Mouse (Mus musculus): ENCODE measurements around the gene Spsb3. TPM values are rescaled to one million over a fixed set of nuclear protein-coding genes. Genes with fewer than 3 reads are reported as not detected.

The Spsb3 gene
- total RNA-seq, 1 experiment from 2014 or later, result 30.9 TPM

DNA sequence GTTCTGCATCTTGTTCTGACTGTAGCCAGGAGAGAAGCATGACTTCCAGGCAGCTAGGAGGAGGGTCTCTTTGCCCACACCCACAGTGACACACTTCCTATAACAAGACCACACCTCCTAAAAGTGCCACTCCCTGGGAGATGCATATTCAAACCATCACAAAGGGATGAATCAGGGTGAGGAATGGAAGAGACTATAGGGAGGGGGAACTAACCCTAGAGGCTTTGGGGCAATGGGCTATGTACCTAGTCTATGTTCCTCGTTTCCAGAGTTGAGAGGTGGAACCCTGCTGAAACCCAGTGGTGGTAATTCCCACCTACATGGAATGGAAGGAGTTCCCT lies 12.1 kb upstream of the Spsb3 start:
- no peak for DNase-seq

DNA sequence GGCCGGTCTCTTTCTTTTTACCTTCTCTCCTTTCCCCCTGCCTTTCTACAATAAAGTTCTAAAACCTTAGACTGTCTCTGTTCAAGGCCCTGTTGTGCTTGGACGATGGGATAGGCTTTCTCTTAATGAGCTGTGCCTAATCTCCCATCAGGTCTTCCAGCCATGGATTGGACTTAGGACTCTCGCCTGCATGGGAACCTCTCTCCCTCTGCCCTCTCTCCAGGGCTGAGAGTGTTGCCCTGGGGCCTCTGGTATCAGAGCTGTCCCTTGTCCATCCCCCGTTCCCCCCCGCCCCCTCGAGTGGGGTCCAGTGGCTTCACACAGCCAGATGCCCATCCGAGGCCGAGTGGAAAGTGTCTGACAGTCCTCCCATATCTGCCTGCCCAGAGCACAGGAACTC lies 11.5 kb upstream of the Spsb3 start:
- DNase-seq, result no peak

DNA sequence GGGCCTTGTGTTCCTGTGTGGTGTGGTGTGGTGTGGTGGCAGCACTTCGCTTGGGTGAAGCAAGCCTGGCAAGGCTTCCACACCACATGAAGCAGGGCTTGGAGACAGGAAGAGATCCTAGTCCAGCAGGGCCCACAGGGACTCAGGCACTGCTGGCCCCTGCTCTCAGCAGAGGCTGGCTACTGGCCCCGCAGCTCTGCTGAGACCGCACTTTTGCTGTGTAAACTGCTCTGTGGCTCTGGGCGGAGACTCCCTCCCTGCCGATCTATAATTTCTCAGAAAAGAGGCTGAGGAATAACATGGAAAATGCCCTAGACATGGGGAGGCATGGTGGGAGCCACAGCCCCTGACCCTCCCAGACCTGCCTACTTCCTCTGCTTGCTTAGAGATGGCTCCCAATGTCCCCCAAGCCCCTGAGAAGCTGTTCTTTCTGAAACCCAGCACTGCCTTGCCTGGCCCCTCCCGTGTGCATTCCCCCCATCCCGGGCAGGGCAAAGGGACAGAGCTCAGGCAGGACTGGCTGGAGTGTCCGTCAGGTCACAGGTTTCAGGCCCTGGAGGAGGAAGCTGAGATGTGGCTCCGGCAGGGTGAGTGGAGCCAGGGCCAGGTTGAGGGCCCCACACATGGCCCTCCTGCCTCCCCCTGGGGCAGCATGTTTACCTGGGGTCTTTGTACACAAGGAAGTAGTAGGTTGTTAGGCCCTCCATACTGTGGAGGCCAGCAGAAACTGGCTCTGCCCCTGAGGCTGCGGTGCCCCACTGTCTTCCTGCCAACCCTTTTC lies 8.9 kb upstream of the Spsb3 start:
- DNase-seq, result no peak

DNA sequence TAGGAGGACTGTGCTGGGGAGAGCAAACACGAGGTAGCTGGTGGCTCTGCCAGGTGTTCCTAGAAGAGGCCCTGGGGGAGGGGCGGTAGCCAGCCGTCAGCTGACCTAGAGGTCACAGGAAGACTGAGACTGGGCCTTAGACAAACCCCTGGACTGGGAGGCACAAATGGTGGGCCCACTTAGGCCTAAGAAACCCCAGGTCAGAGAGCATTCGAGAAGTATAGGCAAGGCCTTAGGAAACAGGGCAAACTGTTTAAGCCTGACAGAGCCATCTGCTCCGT lies 8.4 kb upstream of the Spsb3 start:
- no peak for DNase-seq

DNA sequence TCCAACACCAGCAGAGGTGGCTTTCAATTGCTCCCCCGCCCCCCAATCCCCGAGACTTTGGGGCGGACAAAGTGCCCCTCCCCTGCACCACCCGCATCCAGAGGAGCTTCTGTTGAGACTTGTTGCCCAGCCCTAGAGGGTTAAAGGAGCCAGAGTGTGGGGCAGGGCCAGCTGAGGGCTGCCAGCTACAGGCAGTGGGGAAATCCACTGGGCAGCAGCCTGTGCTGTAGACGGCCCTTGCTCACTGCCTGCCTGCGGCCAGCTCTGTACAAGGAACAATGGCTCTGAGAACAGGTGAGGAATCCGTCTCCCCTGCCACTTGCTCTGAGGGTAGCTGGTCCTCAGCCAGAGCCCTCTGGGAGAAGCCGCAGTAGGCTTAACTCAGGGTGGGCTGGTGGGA lies 7.9 kb upstream of the Spsb3 start:
- no peak for DNase-seq

DNA sequence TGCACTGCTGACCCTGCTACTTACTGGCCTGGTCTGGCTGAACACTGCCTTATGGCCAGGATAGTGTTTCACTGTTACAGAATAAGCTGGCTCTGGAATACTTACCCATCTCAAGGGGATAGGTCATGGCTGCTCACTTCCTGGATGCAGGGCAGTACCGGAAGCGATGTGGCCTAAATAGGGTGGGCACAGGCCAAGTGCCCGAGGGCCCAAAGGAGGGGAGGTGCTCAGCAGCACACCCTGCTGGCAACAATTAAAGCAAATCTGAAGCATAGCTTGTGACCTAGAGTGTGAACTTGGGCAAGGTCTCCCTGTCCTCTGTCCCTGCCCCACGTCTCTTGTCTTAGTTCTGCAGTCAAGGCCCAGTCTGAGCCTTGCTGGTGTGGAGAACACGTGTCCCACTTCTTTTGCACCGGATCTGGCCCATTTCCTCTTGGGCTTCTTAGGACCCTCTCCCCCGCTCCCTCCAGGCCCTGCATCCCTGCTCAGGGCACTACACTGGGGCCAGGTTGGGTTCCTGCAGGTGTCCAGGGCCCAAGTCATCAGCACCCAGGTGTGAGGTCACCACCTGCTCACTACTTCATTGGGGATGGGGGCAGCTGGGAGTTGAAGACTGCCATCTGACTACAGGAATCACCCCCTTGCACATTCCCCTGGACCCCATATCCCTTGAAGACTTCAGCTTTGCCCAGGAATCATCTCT lies 4.6 kb upstream of the Spsb3 start:
- no peak for DNase-seq

DNA sequence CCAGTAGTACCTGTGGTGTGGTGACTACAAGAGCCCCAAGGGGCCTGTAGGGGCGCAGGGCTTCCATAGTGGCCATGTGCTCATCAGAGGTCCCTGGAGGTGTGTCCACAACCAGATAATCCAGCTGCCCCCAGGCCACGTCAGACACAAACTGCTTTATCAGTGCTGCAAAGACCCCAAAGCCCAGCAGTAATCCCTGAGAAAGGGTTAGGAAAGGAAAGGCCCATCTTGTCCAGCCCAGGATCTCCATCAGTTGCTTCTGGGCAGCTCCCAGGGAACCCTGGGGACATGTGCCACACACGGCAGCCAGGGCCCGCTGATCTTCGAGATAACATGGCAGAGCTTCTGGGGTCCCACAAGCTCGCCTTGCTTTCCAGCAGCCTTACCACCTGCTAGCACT lies 2.1 kb upstream of the Spsb3 start:
- DNase-seq, result no peak

DNA sequence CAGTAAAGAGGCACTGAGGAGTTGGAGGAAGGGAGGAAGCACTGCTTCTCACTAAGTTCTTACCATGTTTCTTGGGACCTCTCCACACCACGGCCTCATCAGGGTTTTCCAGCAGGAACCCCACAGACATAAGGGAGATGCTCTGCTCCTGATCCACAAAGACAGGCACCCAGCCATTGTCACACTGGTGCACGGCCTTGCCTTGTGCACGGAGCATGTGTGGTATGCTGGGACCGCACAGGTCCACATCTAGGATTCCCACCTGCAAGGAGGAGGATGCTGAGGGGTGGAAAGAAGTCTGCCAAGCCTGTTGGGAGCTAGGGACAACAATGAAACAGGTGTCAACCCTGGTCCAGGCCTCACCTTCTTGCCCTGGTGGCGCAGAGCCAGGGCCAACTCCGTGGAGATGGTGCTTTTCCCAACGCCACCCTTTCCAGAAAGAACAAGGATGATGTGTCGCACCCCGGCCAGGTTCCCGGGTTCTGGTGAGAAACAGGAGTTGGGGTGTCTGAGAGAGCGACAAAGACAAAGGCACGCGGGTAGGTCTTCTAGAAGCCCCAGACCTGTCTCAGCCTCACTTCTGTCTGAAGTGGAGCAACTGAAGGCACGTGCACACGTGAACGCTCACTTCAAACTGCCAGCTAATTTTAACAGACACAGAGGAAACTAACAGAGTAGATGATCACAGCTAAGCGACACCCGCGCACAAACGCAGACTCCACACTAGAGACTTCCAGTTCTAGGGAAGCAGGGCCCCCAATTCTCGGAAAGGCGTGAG lies 898 bp upstream of the Spsb3 start:
- DNase-seq, result no peak

DNA sequence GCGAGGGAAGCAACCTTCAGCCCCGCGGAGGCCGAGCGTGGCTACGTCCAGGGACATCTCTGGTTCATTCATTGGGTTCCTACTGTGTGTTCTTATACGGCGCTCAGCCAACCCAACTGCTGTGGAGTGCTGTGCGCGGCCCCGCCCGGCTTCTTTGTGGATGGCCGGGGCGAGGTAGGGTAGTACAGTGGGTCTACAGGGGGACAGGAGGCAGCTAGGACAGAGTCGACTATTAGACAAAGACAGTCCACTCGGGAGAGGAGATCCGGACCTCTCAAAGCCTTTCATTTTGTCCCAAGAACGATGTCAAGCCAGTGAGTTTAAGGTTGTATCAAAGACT lies 459 bp downstream of the Spsb3 start:
- DNase-seq, result no peak

DNA sequence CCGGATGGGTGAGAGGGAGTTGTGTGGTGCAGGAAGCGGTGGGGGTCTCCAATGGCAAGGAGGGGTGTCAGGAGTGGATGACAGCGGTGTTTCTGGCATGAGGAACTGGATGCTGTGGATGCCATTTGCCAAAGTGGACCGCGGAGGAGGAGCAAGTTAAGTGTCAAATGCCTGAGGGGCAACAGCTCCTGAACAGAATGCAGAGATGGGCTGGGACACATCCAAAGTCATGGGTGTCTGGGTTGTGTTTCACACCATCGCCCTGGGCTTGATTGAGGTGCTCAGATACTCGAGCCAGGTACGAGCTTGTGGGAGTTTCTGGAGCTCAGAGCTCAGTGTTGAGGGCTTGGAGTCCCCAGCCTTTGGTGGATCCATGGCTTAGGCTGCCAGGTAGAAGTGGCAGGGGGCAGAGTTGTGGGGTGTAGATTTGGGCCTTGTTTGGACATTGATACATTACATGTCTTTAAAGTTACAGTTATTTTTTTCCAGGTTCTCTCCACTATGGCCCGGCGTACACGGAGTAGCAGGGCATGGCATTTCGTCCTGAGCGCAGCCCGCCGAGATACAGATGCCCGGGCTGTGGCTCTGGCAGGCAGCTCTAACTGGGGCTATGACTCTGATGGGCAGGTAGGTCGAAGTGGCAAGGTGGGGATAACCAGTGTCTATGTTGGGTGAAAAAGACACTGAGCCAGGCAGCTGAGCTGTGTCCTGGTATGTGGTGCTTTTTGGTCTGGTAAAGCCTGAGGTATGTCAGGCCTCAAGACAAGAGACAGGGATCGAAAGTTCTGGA lies 1.0 kb downstream of the Spsb3 start:
- DNase-seq, result no peak

DNA sequence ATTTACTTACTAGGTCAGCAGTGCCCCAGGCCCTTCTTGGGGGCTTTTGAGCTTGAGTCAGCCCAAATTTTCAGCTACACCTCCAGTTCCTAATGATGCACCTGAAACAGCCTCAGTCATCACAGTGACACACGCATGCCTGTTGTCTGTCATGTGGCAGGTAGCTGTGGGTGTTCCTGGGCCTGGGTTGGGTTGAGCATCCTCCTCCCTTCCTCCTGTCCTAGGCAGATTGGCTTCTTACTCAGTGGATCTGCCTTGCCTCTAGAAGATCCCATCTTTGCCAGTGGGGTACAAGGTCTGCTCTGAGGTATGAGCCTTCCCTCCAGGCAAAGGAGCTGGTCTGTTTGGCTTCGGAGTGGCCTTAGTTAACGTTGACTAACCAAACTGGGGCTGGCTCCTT lies 2.4 kb downstream of the Spsb3 start:
- DNase-seq, result no peak

DNA sequence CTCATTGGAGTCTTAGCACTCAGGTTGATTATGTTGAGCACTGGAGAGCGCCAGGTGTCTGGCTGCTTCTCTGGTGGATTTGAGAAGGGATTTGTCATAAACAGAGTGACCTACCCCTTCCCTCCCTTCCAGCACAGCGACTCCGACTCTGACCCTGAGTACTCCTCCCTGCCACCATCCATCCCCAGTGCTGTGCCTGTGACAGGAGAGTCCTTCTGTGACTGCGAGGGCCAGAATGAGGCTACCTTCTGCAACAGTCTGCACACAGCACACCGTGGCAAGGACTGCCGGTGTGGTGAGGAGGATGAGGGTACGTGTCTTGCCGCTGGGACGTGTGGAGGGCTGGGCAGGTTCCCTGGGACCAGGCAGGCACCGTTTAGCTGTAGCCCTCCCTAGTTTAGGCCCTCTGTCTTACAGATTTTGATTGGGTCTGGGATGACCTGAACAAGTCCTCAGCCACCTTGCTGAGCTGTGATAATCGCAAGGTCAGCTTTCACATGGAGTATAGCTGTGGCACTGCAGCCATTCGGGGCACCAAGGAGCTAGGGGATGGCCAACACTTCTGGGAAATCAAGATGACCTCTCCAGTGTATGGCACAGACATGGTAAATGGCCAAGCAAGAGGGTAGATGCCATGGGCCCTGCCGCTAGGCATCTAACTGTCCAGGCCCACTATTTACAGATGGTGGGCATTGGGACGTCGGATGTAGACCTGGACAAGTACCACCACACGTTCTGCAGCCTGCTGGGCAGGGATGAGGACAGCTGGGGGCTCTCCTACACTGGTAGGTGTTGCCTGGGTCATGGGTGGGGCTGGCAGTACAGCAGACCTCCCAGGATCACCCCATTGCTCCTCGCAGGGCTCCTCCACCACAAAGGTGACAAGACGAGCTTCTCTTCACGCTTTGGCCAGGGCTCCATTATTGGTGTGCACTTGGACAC lies 4.0 kb downstream of the Spsb3 start:
- no peak for DNase-seq

DNA sequence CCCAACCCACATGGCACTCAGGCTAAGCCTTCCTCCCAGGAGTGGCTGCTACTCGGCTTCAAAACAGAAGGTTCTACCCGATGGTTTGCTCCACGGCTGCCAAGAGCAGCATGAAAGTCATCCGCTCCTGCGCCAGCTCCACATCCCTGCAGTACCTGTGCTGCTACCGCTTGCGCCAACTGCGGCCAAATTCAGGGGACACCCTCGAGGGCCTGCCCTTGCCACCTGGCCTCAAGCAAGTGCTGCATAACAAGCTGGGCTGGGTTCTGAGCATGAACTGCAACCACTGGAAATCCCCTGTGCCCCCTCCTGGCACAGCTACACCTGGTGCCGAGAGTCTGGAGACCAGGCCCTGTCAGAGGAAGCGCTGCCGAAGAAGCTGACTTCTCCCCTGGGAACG lies 4.9 kb downstream of the Spsb3 start:
- DNase-seq, result no peak

DNA sequence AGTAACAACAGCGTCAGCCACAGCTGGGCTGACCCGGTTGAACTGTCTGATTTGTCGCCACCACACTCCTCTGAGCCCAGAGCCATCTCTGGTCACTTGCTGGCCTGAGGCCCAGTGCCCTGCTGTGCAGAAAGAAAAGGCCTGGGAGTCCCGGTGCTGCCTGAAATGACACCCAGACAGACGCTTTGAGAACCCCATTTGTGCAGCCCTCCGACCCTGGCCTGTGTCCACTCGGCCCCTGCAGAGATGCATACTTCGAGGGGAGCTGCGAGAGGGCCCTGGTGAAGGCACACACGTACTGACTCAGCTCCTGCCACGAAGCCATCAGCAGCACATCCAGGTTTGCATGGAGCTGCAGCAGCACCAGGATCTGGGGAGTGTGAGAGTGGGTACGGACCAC lies 6.3 kb downstream of the Spsb3 start:
- DNase-seq, result no peak

DNA sequence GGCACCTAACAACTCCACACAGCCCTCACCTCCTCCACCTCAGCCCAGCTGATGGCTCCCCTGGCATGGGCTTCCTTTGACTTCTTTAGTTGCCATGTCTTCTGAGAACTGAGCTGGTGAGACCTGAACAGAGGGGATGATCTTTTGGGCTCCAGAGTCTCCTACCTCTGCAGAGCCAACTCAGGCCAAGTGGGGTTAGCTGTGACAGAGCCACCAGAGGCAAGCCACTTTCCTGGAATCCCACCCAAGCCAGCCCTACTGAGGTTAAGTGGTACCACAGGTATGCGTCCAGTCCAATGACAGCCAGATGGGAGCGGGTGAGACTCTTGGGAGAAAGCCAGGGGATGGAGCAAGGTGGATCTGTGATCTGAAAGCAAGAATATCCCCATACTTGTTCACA lies 6.8 kb downstream of the Spsb3 start:
- DNase-seq, result no peak

DNA sequence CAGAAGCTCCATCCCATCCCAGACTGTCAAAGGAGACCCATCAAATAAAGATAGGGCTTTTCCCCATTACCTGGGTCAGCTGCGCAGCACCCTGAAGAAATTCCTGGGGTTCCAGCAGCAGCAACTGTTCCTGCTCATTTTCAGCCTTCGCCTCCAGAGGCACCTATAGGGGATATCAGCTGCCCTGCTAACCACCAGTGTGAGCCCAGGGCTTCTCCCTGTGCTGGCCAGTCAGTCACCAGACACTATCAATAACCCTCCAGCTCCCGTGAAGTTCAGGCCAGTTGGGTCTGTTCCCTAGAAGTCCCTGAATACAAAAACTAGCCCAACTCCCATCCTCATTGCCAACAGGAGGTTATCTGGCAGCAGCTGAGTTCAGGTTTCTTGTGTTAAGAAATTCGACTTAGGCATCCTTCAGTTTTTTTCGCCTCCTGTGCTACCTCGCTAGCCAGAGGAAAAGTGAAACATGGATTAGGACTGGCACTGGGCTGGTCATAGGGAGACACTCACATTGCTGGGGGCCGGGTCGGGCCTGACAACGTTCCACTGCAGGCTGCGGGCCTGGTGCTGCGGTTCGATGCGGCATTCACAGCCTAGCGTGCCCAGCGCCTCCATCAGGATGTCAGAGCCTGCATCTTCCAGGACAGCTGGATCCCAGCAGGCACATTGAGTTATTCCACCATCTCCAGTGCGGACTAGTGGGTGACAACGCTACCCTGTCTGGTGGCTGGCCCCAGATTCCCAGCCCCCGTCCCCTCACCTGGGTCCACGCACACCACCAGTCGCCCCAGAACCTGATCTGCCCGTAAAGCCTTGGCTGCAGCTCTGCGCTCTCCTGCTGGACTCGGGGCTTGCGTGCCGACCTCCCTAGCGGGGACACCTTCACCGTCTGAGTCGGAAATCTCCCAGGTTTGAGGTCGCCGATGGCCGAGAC lies 7.9 kb downstream of the Spsb3 start:
- DNase-seq, result no peak

DNA sequence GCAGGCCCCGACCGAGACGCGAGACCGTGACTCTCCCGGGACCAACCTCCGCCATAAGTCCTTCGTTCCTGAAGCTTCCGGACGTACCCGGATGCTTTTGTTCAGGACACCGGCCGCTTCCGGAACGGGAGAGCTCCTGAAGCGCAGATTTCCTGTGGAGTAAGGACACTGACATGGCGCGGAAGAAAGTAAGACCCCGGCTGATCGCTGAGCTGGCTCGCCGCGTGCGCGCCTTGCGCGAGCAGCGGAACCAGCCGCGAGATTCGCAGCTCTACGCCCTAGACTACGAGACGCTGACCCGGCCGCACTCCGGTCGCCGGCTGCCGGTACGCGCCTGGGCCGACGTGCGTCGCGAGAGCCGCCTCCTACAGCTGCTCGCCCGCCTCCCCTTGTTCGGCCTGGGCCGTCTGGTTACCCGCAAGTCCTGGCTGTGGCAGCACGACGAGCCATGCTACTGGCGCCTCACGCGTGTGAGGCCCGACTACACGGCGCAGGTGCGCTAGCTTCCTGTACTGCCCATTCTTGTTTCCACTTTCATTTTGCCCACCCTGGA lies 8.6 kb downstream of the Spsb3 start, which contains the start of the genes Eme2 and Mrps34:
TSS of gene Eme2 (minus strand) at position 93 of the 553 bp plus-strand sequence.
TSS of gene Mrps34 (plus strand) at position 122 of the 553 bp plus-strand sequence.
- peak; percentile 80 for DNase-seq

DNA sequence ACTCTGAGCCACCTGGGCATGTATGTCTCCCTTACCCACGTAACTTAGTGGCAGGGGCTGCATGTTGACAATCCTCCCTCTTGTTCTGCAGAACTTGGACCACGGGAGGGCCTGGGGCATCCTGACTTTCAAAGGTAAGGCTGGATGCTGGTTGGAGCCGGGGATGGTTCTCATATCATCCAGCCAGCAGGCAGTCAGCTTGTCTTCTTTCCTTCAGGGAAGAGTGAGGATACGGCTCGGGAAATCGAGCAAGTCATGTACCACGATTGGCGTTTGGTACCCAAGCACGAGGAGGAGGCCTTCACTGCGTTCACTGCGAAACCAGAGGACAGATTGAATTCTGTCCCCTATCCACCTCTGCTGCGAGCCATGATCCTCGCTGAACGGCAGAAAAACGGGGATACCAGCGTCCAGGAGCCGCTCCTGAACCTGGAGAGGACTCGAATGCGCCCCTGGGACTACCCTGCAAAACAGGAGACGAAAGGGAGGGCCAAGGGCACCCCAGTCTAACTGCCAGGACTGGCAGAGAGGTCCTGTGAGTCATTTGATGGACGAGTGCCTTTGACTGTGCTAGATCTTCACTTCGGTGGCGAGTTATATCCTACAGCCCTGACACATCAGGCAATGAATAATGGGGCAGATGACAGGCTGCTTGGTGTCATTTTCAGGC lies 9.3 kb downstream of the Spsb3 start:
- peak; percentile 57 for DNase-seq

DNA sequence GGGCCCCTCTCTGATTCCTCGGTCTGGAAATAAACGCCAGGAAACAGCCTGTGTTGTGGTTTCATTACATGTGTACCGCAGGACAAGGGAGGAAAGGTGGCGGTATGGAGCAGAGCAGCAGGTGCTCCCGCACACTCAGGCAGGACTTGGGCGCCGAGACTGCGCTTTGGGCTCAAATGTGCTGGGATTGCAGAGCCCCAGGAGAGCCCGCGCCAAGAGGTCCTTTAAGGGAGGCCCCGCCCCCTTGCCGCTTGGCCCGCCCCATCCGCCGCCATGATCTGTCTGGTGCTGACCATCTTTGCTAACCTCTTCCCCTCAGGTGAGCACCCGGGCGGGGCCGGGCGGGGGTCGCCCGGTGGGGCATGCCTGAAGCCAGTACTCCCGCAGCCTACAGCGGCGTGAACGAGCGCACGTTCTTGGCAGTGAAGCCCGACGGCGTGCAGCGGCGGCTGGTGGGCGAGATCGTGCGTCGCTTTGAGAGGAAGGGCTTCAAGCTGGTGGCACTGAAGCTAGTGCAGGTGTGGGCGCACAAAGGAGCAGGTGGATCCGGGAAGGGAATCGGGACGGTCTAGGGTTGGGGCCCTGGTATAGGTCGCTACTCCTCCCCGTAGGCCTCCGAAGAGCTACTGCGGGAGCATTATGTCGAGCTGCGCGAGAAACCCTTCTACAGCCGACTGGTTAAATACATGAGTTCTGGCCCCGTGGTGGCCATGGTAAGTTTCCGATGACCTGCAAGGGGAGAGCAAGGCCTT lies 10.0 kb downstream of the Spsb3 start, which contains the start of gene Nme3:
TSS of gene Nme3 (plus strand) at position 260 of the 752 bp plus-strand sequence.
- DNase-seq, result peak; percentile 83

Measured in adrenal gland, postnatal 25 days (tissue).